Mouse (Mus musculus) G1E-ER4 (cell line): ENCODE results near the gene Reep3. TPM values are rescaled to one million over a fixed set of nuclear protein-coding genes. Genes with fewer than 3 reads are reported as not detected.

Experiments used
- GATA1 ChIP-seq: IDR thresholded peaks from one replicate; pipeline ENCODE4 v1.8.0; 2012; ENCODE audit warnings: low read length, inconsistent platforms
- polyA plus RNA-seq: library from polyadenylated mRNA; stranded (reverse); fragments of >175 nt; gene quantifications from 2 replicates; pipeline ENCODE4 v1.2.3, GENCODE M21; 2012

Reep3 gene
- polyA plus RNA-seq, 1 experiment = 1.5 TPM

- no peak for TF ChIP-seq GATA1
These were observed 73.7 kb downstream of the Reep3 start for GRCm38 (mm10) chr10:67023092-67023491.

- TF ChIP-seq GATA1 = no peak
These were observed 75.3 kb downstream of the Reep3 start for GRCm38 (mm10) chr10:67021494-67021893.

- no peak for TF ChIP-seq GATA1
These were observed 77.9 kb downstream of the Reep3 start for GRCm38 (mm10) chr10:67018875-67019274.

- no peak for TF ChIP-seq GATA1
These were observed 78.9 kb downstream of the Reep3 start for GRCm38 (mm10) chr10:67017891-67018290.

GRCm38 (mm10) chr10:67017315-67017714 is 79.4 kb downstream of the Reep3 start:
- no peak for TF ChIP-seq GATA1

DNA sequence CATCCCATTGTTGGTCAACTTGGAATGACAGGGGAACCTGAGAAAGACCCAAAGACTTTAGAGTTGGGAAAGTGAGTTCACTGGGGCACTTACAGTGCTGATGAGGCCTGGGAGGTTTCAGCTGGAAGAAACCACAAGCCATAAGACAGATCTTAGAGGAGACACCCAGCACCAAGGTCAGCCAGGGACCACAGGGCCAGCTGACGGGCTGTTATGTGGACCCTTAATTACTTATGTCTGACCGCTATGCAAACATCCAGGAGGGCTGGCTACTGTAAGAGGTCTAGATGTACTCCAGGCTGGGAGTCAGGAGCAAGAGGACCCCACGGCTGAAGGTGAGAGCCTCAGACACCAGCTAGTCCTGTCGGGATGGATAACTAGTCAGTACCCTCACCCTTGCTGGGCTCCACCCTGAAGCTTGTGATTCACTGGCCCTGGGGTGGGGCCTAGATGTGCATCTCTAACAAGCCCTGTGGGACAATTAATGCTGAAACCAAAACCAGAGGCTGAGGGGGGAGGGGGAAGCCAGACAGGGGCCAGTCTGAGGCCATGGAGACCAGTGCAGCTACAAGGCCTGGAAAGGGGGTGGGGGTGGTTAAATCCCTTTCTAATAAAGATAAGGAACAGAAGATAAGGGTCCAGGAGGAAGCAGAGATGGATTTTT is 80.0 kb downstream of the Reep3 start:
- no peak for TF ChIP-seq GATA1

GRCm38 (mm10) chr10:67014746-67015145 is 82.0 kb downstream of the Reep3 start:
- TF ChIP-seq GATA1 = no peak

GRCm38 (mm10) chr10:67010521-67010920 is 86.2 kb downstream of the Reep3 start:
- TF ChIP-seq GATA1 = no peak

- TF ChIP-seq GATA1 = no peak
These were observed 92.2 kb downstream of the Reep3 start for GRCm38 (mm10) chr10:67004527-67005042.

DNA sequence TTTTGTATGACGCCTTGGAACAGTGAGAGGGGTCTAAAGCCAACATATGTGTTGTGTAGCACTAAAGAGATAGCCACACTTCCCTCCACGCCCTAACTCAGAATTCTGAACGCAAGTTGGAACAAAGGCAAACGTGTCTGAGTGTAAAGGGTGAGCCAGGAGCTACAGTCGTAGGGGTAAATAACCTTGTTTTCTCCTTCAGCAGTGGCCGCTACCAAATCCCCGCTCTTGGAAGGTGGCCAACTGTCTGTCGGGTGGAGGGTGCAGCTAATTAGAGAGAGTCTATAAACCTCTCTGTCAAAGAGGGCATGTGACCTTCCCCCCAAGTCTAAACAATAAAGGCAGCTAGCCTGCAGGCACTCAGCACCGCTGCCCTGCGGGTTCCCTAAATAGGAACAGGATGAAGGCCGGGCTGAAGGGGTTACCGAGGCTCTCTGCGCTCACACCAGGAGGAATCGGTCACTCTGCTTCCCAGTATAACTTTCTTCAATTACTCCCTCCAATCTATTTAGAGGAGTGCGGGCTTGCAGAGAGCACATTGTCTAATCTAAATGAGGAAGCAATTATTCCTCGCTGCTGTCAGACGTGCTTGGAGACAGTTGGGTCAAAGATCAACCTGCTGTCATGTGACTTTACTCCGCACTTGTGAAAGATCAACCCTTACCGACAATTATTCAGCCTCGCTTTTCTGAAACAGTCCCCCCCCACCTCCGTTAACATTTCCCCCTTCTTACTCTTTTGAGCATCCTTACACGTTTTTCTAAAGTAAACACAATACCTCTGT is 92.8 kb downstream of the Reep3 start:
- no peak for TF ChIP-seq GATA1

- no peak for TF ChIP-seq GATA1
These were observed 93.6 kb downstream of the Reep3 start for GRCm38 (mm10) chr10:67003009-67003742.

- no peak for TF ChIP-seq GATA1
These were observed 94.3 kb downstream of the Reep3 start for GRCm38 (mm10) chr10:67002207-67003008.

- TF ChIP-seq GATA1 = no peak
These were observed 96.6 kb downstream of the Reep3 start for GRCm38 (mm10) chr10:67000136-67000535.

GRCm38 (mm10) chr10:66998770-66999169 is 98.0 kb downstream of the Reep3 start:
- TF ChIP-seq GATA1 = no peak

- TF ChIP-seq GATA1 = no peak
These were observed 101.6 kb downstream of the Reep3 start for GRCm38 (mm10) chr10:66995181-66995580.
